Mouse (Mus musculus): Measurements from ENCODE around the gene Tns1. TPM values are rescaled to one million over a fixed set of nuclear protein-coding genes. Genes with fewer than 3 reads are reported as not detected.

The Tns1 gene
- total RNA-seq, 2 experiments from 2014 or later, result 636 to 666 TPM

- DNase-seq, result no peak
Measured at GRCm38 (mm10) chr1:73991226-73991625, 133.0 kb downstream of the Tns1 start.

GRCm38 (mm10) chr1:73990024-73990423 lies 134.2 kb downstream of the Tns1 start:
- DNase-seq, result no peak

GRCm38 (mm10) chr1:73987705-73988201 lies 136.5 kb downstream of the Tns1 start:
- peak; percentile 82 to 93 for DNase-seq

GRCm38 (mm10) chr1:73986268-73987045 lies 137.8 kb downstream of the Tns1 start:
- DNase-seq, result peak; percentile 77 to 81

- DNase-seq, result no peak
Measured at GRCm38 (mm10) chr1:73985611-73986010, 138.6 kb downstream of the Tns1 start.

- peak; percentile 80 to 81 for DNase-seq
Measured at GRCm38 (mm10) chr1:73979214-73979613, 145.0 kb downstream of the Tns1 start.

GRCm38 (mm10) chr1:73978576-73978975 lies 145.7 kb downstream of the Tns1 start:
- peak in 1 of 2 experiments; percentile 51 for DNase-seq

GRCm38 (mm10) chr1:73973992-73974391 lies 150.3 kb downstream of the Tns1 start:
- peak; percentile 26 to 52 for DNase-seq

- DNase-seq, result peak; percentile 25 to 42
Measured at GRCm38 (mm10) chr1:73972726-73973125, 151.5 kb downstream of the Tns1 start.

- DNase-seq, result no peak
Measured at GRCm38 (mm10) chr1:73970161-73970730, 154.0 kb downstream of the Tns1 start.

GRCm38 (mm10) chr1:73968712-73969511 lies 155.3 kb downstream of the Tns1 start:
- peak; percentile 71 to 77 for DNase-seq

GRCm38 (mm10) chr1:73966411-73967238 lies 157.6 kb downstream of the Tns1 start:
- peak; percentile 80 to 91 for DNase-seq

GRCm38 (mm10) chr1:73964151-73964743 lies 160.0 kb downstream of the Tns1 start:
- no peak for DNase-seq

GRCm38 (mm10) chr1:73963626-73964025 lies 160.6 kb downstream of the Tns1 start:
- DNase-seq, result peak; percentile 87 to 91

GRCm38 (mm10) chr1:73962668-73963371 lies 161.4 kb downstream of the Tns1 start:
- peak; percentile 93 to 97 for DNase-seq

GRCm38 (mm10) chr1:73962049-73962448 lies 162.2 kb downstream of the Tns1 start:
- peak; percentile 76 to 86 for DNase-seq

- DNase-seq, result peak in 1 of 2 experiments; percentile 62
Measured at GRCm38 (mm10) chr1:73959758-73960157, 164.5 kb downstream of the Tns1 start.

GRCm38 (mm10) chr1:73959344-73959743 lies 164.9 kb downstream of the Tns1 start:
- DNase-seq, result no peak

- DNase-seq, result peak; percentile 78 to 79
Measured at GRCm38 (mm10) chr1:73958210-73958983, 165.9 kb downstream of the Tns1 start.

- DNase-seq, result no peak
Measured at GRCm38 (mm10) chr1:73957428-73957827, 166.8 kb downstream of the Tns1 start.

Measured in heart, adult 18-20 months (tissue).